Mouse (Mus musculus): ENCODE data around the gene Gm2016. TPM values are rescaled to one million over a fixed set of nuclear protein-coding genes. Genes with fewer than 3 reads are reported as not detected.
"Not testable (repeated sequence)": the region's sequence is repeated elsewhere in the genome, so short reads cannot be mapped to it uniquely, and the experiment has no call there.

The Gm2016 gene
- polyA plus RNA-seq, 1 experiment from 2014 or later, result not detected

DNA sequence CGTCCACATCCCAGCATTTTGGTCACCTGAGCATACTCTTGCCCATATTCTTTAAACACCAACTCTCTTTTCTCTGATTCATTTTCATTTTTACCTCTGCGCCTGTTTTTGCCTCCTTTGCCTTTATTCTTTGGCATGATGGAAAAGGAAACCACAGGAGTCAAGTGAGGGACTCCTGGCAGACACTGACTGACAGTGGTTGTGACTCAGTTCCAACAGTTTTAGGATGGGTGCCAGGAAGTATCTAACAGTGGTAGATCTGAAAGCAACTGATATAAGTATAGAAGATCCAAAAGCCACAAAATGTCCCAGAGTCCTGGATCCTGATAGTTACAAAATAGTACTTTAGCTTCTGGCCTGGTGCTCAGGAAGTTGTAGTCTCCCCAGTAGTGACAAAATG is 45.8 kb downstream of the Gm2016 start, which contains the start of gene Gm2035:
Gene Gm2035, minus strand, starts transcription at position 137 of the 400 bp plus-strand sequence.
- not testable (repeated sequence) for ATAC-seq (ENCODE audit: insufficient number of reproducible peaks, insufficient read depth, low FRiP score, low read depth); H3K4me1 ChIP-seq (ENCODE audit: control insufficient read depth in 2 of 2, insufficient read depth in 2 of 2, low read length in 2 of 2); H3K27ac ChIP-seq (replicated peaks in 1 of 2; ENCODE audit: control insufficient read depth in 1 of 2, insufficient read depth in 1 of 2, low read depth in 2 of 2, low read length in 2 of 2)

More for the DNA sequence above, 45.8 kb downstream of the Gm2016 start, which contains the start of gene Gm2035:
- WGBS, result 69% methylated on average over 2 of the region's 2 CpGs
- not testable (repeated sequence) for H3K9me3 ChIP-seq (ENCODE audit: control insufficient read depth, low read length); H3K9ac ChIP-seq (ENCODE audit: low read length); H3K27me3 ChIP-seq (ENCODE audit: control insufficient read depth, insufficient read depth, low read length); H3K4me2 ChIP-seq (ENCODE audit: low read length); H3K4me3 ChIP-seq (ENCODE audit: control insufficient read depth in 1 of 2, insufficient read depth in 1 of 2, low read depth in 1 of 2, low read length in 2 of 2); H3K36me3 ChIP-seq (ENCODE audit: control insufficient read depth, insufficient read depth, low read length)

Other genes starting within 250 kb of the Gm2016 start
- not detected in 2 replicates for gene Gm16381, start 229.5 kb upstream of the Gm2016 start, polyA plus RNA-seq (2014; fragmentation: Nextera tagmentation; extraction: Ambion mirVana)
- gene Gm21319, start 98.3 kb upstream of the Gm2016 start, polyA plus RNA-seq (2014; fragmentation: Nextera tagmentation; extraction: Ambion mirVana), result not detected in 2 replicates
- gene Gm21936, start 78.6 kb upstream of the Gm2016 start, polyA plus RNA-seq (2014; fragmentation: Nextera tagmentation; extraction: Ambion mirVana), result not detected in 2 replicates
- not detected in 2 replicates for gene BB287469, start 57.5 kb upstream of the Gm2016 start, polyA plus RNA-seq (2014; fragmentation: Nextera tagmentation; extraction: Ambion mirVana)
- gene Gm2001, start 31.7 kb upstream of the Gm2016 start, polyA plus RNA-seq (2014; fragmentation: Nextera tagmentation; extraction: Ambion mirVana), result not detected in 2 replicates
- gene Gm2022, start 21.3 kb downstream of the Gm2016 start, polyA plus RNA-seq (2014; fragmentation: Nextera tagmentation; extraction: Ambion mirVana), result not detected in 2 replicates
- not detected in 2 replicates for gene Gm2035, start 45.8 kb downstream of the Gm2016 start, polyA plus RNA-seq (2014; fragmentation: Nextera tagmentation; extraction: Ambion mirVana)
- not detected in 2 replicates for gene Gm2042, start 80.0 kb downstream of the Gm2016 start, polyA plus RNA-seq (2014; fragmentation: Nextera tagmentation; extraction: Ambion mirVana)
- not detected in 2 replicates for gene Gm2075, start 137.8 kb downstream of the Gm2016 start, polyA plus RNA-seq (2014; fragmentation: Nextera tagmentation; extraction: Ambion mirVana)
- gene Gm6803, start 144.7 kb downstream of the Gm2016 start, polyA plus RNA-seq (2014; fragmentation: Nextera tagmentation; extraction: Ambion mirVana), result not detected in 2 replicates
- gene Gm2056, start 152.9 kb downstream of the Gm2016 start, polyA plus RNA-seq (2014; fragmentation: Nextera tagmentation; extraction: Ambion mirVana), result not detected in 2 replicates
- gene Gm16368, start 209.6 kb downstream of the Gm2016 start, polyA plus RNA-seq (2014; fragmentation: Nextera tagmentation; extraction: Ambion mirVana), result not detected in 2 replicates